Mouse (Mus musculus) left cerebral cortex, adult 8-10 months (tissue): Measurements from ENCODE around the gene Slc25a5. TPM values are rescaled to one million over a fixed set of nuclear protein-coding genes. Genes with fewer than 3 reads are reported as not detected.

Source experiments
- DNase-seq, 2 experiments: peaks; one replicate each; pipeline ENCODE4 v3.0.0; 2022; ENCODE audit warnings: low spot score in 2 of 2
- total RNA-seq, 4 experiments: library from RNA; stranded (reverse); gene quantifications; 2 replicates each; pipeline ENCODE4 v1.2.4; 2022

Gene Slc25a5
- total RNA-seq, 4 experiments from 2014 or later: 337 to 365 (median 350) TPM

- peak in 1 of 2 experiments; percentile 25 for DNase-seq
These were observed 38.1 kb downstream of the Slc25a5 start for GRCm38 (mm10) chrX:36833397-36834084.

GRCm38 (mm10) chrX:36837069-36837676, 41.7 kb downstream of the Slc25a5 start:
- no peak for DNase-seq

- no peak for DNase-seq
These were observed 43.9 kb downstream of the Slc25a5 start for GRCm38 (mm10) chrX:36839391-36839790.

DNA sequence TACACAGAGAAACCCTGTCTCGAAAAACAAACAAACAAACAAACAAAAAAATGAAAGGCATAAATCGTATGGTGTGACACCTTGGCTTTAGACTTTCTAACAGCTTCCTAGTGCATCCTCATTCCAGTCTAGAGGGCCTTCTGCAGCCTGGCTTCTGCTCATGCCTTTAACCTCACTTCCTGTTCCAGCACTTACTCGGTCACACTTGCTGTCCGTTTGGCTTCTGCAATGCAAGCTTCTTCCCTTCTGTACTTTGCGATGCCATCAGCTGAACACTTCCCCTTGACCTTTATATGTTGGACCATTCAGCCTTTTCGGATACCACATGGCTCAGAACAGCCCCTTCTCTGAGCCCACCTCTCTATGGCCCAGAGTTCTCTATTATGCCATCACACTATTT, 46.2 kb downstream of the Slc25a5 start:
- no peak for DNase-seq

- DNase-seq: no peak
These were observed 48.0 kb downstream of the Slc25a5 start for GRCm38 (mm10) chrX:36843346-36843990.

- DNase-seq: no peak
These were observed 51.7 kb downstream of the Slc25a5 start for GRCm38 (mm10) chrX:36847152-36847551.

Other genes starting within 250 kb of the Slc25a5 start
- 100 to 1,000 TPM; 272 to 296 (median 284) TPM for gene Pgrmc1, start 197.4 kb upstream of the Slc25a5 start, total RNA-seq
- gene Akap17b, start 150.3 kb upstream of the Slc25a5 start, total RNA-seq: 10 to 100 TPM; 11.7 to 13.4 (median 12.5) TPM
- 1 to 10 TPM in 1 of 4 experiments, under 1 TPM in 2, not detected in 1; 0.73 to 1.4 (median 0.97) TPM for gene Slc25a43, start 52.0 kb upstream of the Slc25a5 start, total RNA-seq
- gene Ube2a, start 78.2 kb downstream of the Slc25a5 start, total RNA-seq: 10 to 100 TPM; 38.8 to 46.3 (median 44.9) TPM
- gene C330007P06Rik, start 78.5 kb downstream of the Slc25a5 start, total RNA-seq: 10 to 100 TPM; 36.4 to 42.3 (median 37.5) TPM
- 10 to 100 TPM; 26.9 to 32.9 (median 31.2) TPM for gene Nkrf, start 107.2 kb downstream of the Slc25a5 start, total RNA-seq
- gene Sept6, start 196.1 kb downstream of the Slc25a5 start, total RNA-seq: 10 to 100 TPM; 58.3 to 63.0 (median 59.2) TPM